Mouse (Mus musculus) liver, embryonic 14.5 days (tissue): ENCODE data around the gene Slc39a5. TPM values are rescaled to one million over a fixed set of nuclear protein-coding genes. Genes with fewer than 3 reads are reported as not detected.

ENCODE experiments used
- ATAC-seq: fragments of 200-750 bp; cut with Nextera tagmentation; 2 replicates; pipeline ENCODE4 v1.8.0; 2017; ENCODE audit warnings: moderate number of reproducible peaks, mild to moderate bottlenecking, moderate library complexity; ENCODE audit not compliant: insufficient read depth
- DNase-seq, 3 experiments: peaks; one replicate each; pipeline ENCODE4 v3.0.0-alpha.2; 2012 to 2013; ENCODE audit warnings: low read depth in 3 of 3, low spot score in 3 of 3
- H3K27ac ChIP-seq: fragments of 300-500 bp; sonication (generic); 2 replicates; pipeline ENCODE4 v1.5.1; 2014; ENCODE audit warnings: moderate library complexity, mild to moderate bottlenecking, control low read depth, inconsistent platforms
- H3K27me3 ChIP-seq: fragments of 300-500 bp; sonication (generic); 2 replicates; pipeline ENCODE4 v1.6.1; 2014; ENCODE audit warnings: mild to moderate bottlenecking, low read length, moderate library complexity; ENCODE audit not compliant: control insufficient read depth, insufficient read depth
- H3K36me3 ChIP-seq: fragments of 300-500 bp; sonication (generic); replicated peaks from 2 replicates; pipeline ENCODE4 v1.6.1; 2014; ENCODE audit warnings: low read depth; ENCODE audit not compliant: control insufficient read depth, insufficient read depth
- H3K4me1 ChIP-seq, 2 experiments: fragments of 200-500 bp in 1 of 2; fragments of 300-500 bp in 1 of 2; sonication (generic) in 1 of 2; replicated peaks; 2 replicates each; pipeline ENCODE4 v1.6.1; 2012 to 2014; ENCODE audit warnings: antibody characterized with exemption in 1 of 2, inconsistent platforms in 1 of 2, low read length in 1 of 2; ENCODE audit not compliant: control insufficient read depth in 2 of 2, insufficient read depth in 2 of 2
- H3K4me2 ChIP-seq: fragments of 300-500 bp; sonication (generic); 2 replicates; pipeline ENCODE4 v1.6.1; 2014; ENCODE audit warnings: low read depth, mild to moderate bottlenecking, control low read depth, moderate library complexity
- H3K4me3 ChIP-seq, 2 experiments: fragments of 200-500 bp in 1 of 2; fragments of 300-500 bp in 1 of 2; sonication (generic) in 1 of 2; 2 replicates each; pipeline ENCODE4 v1.5.1; 2012 to 2014; ENCODE audit warnings: low read depth in 2 of 2, low read length in 2 of 2, mild to moderate bottlenecking in 2 of 2, control low read depth in 1 of 2, inconsistent platforms in 1 of 2, moderate library complexity in 1 of 2; ENCODE audit not compliant: insufficient read depth in 1 of 2
- H3K9ac ChIP-seq: fragments of 300-500 bp; sonication (generic); replicated peaks from 2 replicates; pipeline ENCODE4 v1.6.1; 2014; ENCODE audit warnings: mild to moderate bottlenecking, control low read depth, moderate library complexity
- H3K9me3 ChIP-seq: fragments of 300-500 bp; sonication (generic); 2 replicates; pipeline ENCODE4 v1.6.1; 2016; ENCODE audit warnings: low read length, mixed read lengths; ENCODE audit not compliant: control insufficient read depth
- CTCF ChIP-seq: IDR thresholded peaks from 2 replicates; pipeline ENCODE4 v1.5.1; 2016; ENCODE audit warnings: antibody characterized with exemption, low read depth, control low read depth
- EP300 ChIP-seq: IDR thresholded peaks from 2 replicates; pipeline ENCODE4 v1.6.1; 2016; ENCODE audit warnings: antibody characterized with exemption, low read depth
- WGBS: fragments of 180-500 bp; shearing (Covaris S2); extraction: QIAGEN DNeasy Blood & Tissue Kit; methylation state at CpG from one replicate; pipeline ENCODE4 v1.1.7; 2014; ENCODE audit not compliant: insufficient replicate concordance; 5-methylcytosine and 5-hydroxymethylcytosine counted together
- polyA plus RNA-seq, 2 experiments: library from polyadenylated mRNA; depleted of rRNA in 1 of 2; stranded (reverse) in 1 of 2; unstranded in 1 of 2; fragments of >200 nt; fragmentation: Nextera tagmentation in 1 of 2; extraction: Ambion mirVana in 1 of 2; gene quantifications; 2 replicates each; pipeline versions ENCODE4 v1.2.1 to v1.2.3; 2012 to 2014

The Slc39a5 gene
- polyA plus RNA-seq, 2 experiments: 33.0 to 37.6 TPM

DNA sequence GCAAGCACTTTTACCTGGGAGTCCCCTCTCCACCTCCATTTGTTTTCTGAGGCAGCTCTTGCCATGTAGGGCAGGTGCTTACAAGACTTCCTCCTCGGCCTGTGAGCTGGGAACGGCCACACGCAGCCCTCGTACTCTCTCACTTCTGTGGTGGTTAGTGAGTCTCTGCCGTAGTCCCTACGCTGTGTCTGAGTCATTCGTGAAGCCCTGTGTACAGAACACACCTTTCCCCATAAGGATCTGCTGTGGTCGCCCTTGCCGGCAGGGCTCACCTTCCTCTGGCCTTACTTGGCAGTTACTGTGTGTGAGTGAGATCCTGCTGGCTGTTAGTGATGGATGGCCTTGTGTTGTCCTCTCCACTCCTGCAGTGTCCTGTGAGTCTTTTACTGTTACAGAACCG lies 33.7 kb upstream of the Slc39a5 start:
- peaks cover 13% of the 10 kb centered on the region for H3K36me3 ChIP-seq
- WGBS: 76% methylated on average over 10 of the region's 10 CpGs
- H3K27me3 ChIP-seq: no peaks in the 10 kb centered on the region
- H3K4me1 ChIP-seq: no peaks in the 10 kb centered on the region
- DNase-seq (no peak), ATAC-seq (no peak)
- no peak overlapping the region for H3K9ac ChIP-seq
- no peaks in the 10 kb centered on the region for H3K9me3 ChIP-seq
- H3K4me2 ChIP-seq: no peak overlapping the region
- TF ChIP-seq EP300: no peak
- no peak for TF ChIP-seq CTCF
- no peak overlapping the region for H3K27ac ChIP-seq
- no peak overlapping the region for H3K4me3 ChIP-seq

DNA sequence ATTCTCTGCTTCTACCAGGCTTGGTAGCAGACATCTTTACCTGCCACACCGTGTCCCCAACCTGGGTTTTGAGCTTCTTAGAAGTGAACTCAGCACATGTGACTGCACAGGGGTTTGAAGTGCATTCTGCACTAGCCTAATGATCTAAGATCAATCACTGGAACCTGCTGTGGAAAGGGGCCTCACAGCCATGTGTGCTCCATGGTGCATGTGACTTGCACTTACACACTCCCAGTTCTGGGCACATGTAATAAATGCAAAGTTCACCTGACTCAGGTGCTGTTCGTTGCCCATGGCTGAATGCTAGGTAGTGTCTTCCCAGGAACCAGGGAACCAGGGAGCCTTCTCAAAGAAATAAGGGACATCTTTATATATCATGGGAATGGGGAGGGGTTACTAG lies 32.4 kb upstream of the Slc39a5 start:
- no peaks in the 10 kb centered on the region for H3K27me3 ChIP-seq
- H3K9ac ChIP-seq: no peak overlapping the region
- no peaks in the 10 kb centered on the region for H3K9me3 ChIP-seq
- no peak overlapping the region for H3K4me3 ChIP-seq
- 81% methylated on average over 2 of the region's 2 CpGs for WGBS
- no peak for ATAC-seq
- no peaks in the 10 kb centered on the region for H3K4me1 ChIP-seq
- peaks cover 16% of the 10 kb centered on the region for H3K36me3 ChIP-seq
- no peak overlapping the region for H3K4me2 ChIP-seq
- TF ChIP-seq EP300: no peak
- no peak for DNase-seq
- H3K27ac ChIP-seq: no peak overlapping the region

DNA sequence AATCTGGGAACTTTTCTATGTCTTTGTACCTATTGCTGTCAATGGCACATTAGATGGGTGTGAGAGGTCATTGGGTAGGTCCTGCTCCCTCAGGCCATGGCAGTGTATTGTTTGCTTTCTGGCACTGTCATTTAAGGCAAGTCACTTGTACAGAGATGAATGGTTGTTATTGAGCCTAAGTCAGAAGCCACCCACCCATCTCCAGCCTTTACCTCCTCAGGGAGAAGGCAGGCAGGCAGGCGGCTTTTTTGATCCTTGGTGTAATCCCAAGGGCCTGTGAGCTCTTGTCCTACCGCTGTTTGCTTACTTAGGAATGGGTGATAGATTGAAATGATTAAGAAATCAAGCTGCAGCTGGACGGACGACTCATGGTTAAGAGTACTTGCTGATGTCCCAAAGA lies 28.4 kb upstream of the Slc39a5 start:
- no peak overlapping the region for H3K4me2 ChIP-seq
- no peaks in the 10 kb centered on the region for H3K4me1 ChIP-seq
- H3K27me3 ChIP-seq: no peaks in the 10 kb centered on the region
- H3K9me3 ChIP-seq: no peaks in the 10 kb centered on the region
- H3K27ac ChIP-seq: no peak overlapping the region
- WGBS: 73% methylated on average over 4 of the region's 4 CpGs
- ATAC-seq (no peak), DNase-seq (no peak)
- H3K36me3 ChIP-seq: peaks cover 5% of the 10 kb centered on the region
- no peak overlapping the region for H3K9ac ChIP-seq
- no peak for TF ChIP-seq EP300
- no peak overlapping the region for H3K4me3 ChIP-seq

DNA sequence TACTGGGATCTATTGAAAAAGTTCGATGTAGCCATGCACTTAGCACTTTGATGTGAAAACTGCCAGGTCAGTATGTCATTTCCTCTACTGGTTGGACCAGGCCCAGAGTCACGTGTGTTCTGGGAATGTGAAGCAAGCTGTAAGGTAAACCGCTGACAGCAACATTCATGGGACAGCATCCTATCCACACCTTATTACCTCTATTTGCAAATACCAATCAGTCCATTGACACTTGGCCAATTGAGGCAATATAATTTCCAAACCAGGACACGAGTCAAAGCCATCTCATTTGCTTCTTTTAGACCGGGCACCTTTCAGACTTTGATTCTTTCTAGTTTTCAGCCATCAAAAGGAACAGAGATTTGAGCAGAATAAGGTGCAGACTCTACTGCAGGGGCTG lies 28.0 kb upstream of the Slc39a5 start:
- DNase-seq (no peak), ATAC-seq (no peak)
- 68% methylated on average over 5 of the region's 5 CpGs for WGBS
- H3K27ac ChIP-seq: no peak overlapping the region
- no peak overlapping the region for H3K4me3 ChIP-seq
- no peak overlapping the region for H3K9ac ChIP-seq
- peaks cover 5% of the 10 kb centered on the region for H3K36me3 ChIP-seq
- no peak for TF ChIP-seq CTCF
- no peak for TF ChIP-seq EP300
- no peaks in the 10 kb centered on the region for H3K4me1 ChIP-seq
- H3K27me3 ChIP-seq: no peaks in the 10 kb centered on the region
- no peaks in the 10 kb centered on the region for H3K9me3 ChIP-seq
- no peak overlapping the region for H3K4me2 ChIP-seq

DNA sequence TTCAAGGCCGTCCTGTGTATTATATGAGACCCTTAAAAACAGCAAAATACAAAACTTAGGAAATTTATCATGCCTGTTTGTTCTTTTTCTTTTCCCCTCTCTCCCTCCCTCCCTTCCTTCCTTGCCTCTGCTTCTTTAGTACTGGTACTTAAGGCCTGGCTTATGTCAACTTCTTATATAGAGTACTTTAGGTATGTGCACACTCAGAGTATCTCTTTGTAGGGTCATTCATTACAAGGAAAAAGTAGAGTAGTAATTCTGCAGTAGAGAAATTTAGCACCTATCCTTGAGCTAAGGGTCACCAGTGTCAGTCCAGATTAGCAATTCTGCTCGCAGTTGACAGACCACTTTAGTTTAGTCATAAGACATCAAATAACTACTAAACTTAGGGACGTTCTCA lies 24.2 kb upstream of the Slc39a5 start:
- TF ChIP-seq CTCF (no peak), EP300 (no peak)

DNA sequence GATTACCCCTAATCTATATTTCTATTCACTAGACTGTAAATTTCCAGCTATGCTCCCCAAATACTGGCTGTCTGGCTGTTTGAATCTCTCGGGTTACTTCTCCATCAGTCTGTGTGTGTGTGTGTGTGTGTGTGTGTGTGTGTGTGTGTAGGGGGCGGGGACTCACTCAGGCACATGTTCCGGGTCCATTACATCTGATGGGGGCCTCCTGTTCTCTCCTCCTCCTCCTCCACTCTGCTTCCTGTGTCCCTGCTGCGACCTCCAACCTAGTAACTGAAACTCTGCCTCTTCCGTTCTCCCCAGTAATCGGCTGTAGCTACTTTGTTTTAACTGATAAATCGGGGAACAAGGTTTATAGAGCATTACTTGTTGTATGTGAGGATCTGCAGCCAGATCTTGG lies 23.6 kb upstream of the Slc39a5 start:
- no peak overlapping the region for H3K4me3 ChIP-seq
- no peak overlapping the region for H3K4me2 ChIP-seq
- WGBS: 13% methylated on average over 7 of the region's 7 CpGs
- no peaks in the 10 kb centered on the region for H3K4me1 ChIP-seq
- no peaks in the 10 kb centered on the region for H3K27me3 ChIP-seq
- no peaks in the 10 kb centered on the region for H3K9me3 ChIP-seq
- ATAC-seq (peak; percentile 45; the same call in 1 of the 2 replicates), DNase-seq (no peak)
- no peak overlapping the region for H3K9ac ChIP-seq
- peaks cover 5% of the 10 kb centered on the region for H3K36me3 ChIP-seq
- TF ChIP-seq CTCF: no peak
- TF ChIP-seq EP300: no peak
- H3K27ac ChIP-seq: no peak overlapping the region

More for the DNA sequence above, 24.2 kb upstream of the Slc39a5 start:
- Histone ChIP-seq H3K27ac (no peak overlapping the region), H3K4me1 (no peaks in the 10 kb centered on the region), H3K4me3 (no peak overlapping the region), H3K27me3 (no peaks in the 10 kb centered on the region), H3K9ac (no peak overlapping the region), H3K4me2 (no peak overlapping the region), H3K9me3 (no peaks in the 10 kb centered on the region), H3K36me3 (peaks cover 5% of the 10 kb centered on the region)
- ATAC-seq (no peak), DNase-seq (no peak)
- 72% methylated on average over 3 of the region's 3 CpGs for WGBS
